Mouse (Mus musculus) frontal cortex, postnatal 10 days (tissue): ENCODE measurements at regions not wholly inside any gene's neighbourhood (a gene's known extent, or its start where the extent isn't known, plus 50 kb on each side); places are given as distances from the start of the nearest gene placed in this dataset.

ENCODE experiments used
- DNase-seq, 2 experiments: peaks; one replicate each; pipeline ENCODE4 v3.0.0; 2022; ENCODE audit warnings: low spot score in 2 of 2, mixed read lengths in 1 of 2

DNA sequence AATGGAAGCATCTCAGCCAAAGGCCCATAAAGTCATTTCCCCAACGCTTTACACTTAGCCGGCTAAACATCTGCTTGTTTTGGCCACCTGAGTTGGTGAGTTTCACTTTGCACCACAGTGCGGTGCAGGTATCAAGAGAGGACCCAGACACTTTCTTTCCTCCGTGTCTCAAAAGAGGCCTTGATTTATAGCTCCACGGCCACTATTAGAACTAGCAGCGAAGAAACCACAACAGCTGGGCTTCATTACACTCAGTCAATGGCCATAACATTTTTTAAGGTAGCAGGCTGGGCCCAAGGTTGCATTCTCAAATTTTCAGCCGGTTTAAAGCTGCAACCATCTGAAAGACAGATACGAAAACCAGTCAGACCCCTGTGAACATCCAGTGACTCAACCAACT, 103.4 kb downstream of the Mreg start:
- no peak for DNase-seq

DNA sequence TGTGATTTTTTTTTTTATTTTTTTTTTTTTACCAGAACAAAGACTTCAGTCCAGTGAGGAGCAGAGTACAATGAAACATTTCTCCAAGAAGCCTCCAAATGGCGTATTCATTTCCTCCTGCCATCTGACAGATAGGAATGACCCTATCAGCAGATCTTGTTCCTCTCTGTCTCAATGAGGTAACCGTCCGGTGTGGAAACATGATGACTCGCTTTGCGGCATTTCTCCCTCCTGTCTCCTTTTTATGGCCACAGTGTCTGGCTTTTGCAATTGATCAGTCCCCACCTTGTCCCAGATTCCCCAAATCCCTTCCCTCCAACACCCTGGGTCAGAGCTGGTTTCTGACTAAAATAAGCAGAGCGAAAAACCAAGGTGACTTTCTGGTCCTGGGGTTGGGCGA, 105.0 kb downstream of the Mreg start:
- no peak for DNase-seq

DNA sequence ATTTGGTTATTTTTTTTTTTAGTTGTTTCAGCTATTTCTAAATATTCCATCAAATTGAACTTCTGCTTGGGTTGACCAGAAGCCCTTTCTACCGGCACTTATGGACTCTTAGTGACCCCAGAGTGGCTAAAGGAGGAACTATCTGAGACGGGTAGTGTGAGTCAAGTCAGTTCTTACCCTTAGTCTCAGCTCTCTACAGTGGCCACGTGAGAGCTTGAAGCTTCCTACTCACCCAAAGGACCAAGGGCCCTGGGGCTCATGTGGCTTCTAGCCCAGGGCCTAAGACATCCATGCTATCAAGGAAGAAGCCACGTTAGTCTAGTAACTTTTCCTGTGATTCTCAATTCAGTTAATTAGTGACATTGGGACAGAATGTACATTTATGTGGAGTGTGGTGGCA, 105.5 kb downstream of the Mreg start:
- DNase-seq: no peak

DNA sequence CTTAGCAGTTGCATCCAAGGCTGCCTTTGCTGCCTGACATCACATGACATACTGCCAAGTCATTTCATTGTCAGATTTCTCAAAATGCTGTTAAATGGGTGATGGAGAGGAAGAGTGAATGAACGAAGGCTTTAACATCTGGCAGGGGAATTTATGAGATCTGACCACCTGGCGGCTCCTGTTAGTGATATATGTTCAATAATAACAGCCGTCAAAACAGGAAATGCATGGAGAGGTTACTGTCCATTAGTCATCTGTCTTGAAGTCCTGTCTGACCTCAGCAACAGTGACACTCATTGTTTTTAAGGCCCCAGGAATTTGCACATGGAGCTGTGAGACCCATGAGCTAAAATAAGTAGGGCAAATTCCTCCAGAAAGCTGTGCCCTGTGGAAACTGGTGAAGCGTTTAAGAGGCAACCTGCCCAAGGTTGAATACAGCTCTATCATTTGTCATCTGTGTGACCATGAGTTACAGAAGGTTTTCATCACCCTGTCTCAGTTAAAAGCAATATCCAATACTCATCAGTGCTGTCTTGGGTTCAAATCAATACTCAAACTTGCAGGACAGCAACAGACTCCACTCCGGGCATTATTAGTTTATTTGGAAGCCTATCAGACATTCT, 106.6 kb downstream of the Mreg start:
- DNase-seq: no peak

DNA sequence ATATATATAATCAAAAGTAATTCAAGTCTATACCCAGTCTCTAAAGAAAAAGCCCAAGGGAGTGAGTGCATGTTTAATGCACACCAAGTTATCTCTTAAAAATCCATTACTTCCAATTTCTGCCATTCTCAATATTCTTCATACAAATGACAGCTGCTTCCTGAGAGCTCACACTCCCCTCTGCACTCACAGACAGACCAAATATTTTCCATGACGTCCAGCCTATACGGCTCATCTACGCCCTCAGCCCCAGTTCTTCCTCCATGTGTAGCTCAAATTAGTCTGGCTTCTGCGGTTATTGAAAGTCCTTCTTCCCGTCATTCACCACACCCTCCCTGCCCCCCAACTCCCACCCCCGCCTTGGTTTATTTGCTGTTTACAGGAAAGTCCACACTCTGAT, 108.1 kb downstream of the Mreg start:
- no peak for DNase-seq

DNA sequence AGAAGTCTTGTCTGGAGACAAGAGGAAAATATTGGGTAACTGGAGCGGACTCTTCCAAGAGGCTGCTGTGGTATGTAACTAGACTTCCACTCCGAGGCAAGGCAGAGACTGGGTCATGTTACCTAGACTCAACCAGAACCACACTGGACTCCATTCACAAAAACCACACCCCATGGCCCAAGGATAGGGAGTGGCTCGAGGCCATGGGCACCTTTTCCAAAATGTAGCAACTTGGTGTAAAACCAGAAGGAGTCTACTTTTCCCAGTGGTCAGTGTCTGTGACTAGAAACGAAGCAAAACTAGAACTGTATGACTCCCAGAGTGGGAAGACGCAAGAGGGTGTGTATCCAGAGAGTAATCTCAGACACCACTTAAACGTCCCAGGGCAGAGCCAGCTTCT, 108.7 kb downstream of the Mreg start:
- DNase-seq: no peak

DNA sequence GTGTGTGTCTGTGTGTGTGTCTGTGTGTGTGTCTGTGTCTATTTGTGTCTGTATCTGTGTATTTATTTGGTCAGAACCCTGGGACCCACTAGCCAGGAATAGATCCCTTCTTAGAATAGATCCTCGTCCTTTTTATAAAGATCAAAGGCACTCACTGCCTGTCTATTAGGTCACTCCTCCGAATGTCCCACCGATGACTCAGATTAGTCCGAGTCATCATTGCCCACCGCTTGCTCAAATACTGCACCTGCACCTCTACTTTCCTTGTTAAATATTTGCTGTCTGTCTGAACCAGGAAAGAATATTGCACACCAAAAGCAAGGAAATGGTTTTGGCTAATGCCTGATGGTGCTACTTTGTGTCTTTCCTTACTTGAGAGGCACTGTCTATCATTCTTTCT, 112.7 kb downstream of the Mreg start:
- DNase-seq: no peak

DNA sequence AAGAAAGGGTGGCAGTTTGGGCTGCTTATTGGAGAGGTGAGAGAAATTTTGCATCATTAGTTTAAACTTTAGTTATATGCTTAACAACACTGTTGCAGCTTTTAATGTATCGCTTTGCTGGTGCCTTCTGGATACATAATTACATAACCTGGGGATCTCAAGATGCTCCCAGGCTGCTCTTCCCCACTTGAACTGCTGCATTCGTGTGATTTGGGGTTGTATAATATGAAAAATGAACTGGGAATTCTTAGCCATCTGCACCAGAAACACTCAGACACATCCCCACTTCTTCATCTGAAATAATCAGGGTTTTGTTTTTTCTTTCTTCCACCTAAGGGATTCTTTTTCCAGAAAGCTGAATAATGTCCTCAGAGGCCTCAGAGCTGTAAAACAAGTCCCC, 120.8 kb downstream of the Mreg start:
- DNase-seq: no peak

DNA sequence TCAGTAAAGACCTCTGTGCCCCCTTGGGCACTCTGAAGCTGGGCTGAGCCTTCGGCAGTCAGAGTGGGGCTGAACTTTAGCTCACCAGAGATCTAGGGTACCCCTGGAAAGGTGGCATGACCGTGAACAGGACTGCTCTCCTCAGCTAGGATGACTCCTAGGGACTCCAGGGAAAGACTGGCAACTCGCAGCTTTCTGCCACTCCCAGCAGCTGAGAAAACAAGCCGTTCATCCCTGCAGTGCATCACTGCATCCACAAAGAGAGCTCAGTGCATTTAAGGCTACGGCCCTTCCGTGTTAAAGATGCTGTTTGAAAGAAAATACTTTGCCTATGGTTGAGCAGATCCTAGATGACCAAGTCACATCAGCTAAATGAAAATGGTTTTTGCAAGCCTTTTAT, 126.4 kb downstream of the Mreg start:
- DNase-seq: no peak

DNA sequence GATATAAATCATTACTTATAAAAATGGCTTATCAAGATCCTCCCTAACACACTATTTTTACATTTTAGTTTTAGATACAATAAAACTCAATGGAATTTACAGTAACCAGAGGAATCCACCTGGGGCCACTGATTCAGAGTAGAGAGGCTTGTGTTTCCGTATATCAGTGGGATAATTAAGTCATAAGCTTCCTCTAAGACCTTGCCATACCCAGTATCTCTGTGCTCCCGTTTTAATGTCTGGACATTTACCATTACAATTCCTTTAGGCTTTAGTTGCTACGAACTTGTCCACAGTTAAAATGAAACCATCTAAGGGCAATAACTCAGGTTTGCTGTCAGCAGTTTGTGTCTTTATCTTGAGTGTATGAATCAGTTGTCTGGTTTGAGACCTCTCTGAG, 127.9 kb downstream of the Mreg start:
- DNase-seq: no peak

DNA sequence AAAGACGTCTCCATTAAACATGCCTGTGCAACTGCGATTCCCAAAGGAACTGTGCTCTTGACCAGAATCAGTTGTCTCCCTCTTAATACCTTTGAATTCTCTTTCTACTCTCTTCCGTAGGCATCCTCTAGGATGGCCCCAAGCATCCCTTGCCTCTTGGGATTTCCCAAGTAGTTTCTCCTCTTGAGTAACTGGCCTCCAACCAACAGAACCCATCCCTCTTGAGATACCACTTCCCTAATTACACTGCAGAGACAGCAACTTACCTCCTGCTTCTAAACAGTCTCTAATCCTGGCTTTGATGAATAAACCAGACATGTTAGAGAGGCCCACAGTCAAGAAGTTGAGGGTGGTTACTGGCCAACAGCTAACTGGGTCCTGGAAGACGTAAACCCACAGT, 129.7 kb downstream of the Mreg start:
- DNase-seq: no peak

DNA sequence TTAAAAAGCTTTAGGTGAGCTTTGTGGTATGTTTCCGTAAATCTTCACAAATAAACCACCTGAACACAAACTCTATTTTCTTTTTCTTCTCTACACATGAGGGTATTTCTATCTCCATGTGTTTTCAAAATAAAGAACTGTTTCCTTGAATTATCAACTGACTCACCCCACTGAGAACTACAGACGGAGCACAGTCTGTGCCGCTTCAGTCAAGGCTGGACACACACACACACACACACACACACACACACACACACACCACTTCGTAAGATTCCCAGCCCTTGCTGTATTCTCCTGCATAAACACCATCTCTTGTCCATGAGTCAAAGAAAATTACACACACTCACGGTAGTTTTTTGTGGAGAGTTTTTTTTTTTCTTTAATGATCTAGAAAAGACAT, 130.3 kb downstream of the Mreg start:
- no peak for DNase-seq

DNA sequence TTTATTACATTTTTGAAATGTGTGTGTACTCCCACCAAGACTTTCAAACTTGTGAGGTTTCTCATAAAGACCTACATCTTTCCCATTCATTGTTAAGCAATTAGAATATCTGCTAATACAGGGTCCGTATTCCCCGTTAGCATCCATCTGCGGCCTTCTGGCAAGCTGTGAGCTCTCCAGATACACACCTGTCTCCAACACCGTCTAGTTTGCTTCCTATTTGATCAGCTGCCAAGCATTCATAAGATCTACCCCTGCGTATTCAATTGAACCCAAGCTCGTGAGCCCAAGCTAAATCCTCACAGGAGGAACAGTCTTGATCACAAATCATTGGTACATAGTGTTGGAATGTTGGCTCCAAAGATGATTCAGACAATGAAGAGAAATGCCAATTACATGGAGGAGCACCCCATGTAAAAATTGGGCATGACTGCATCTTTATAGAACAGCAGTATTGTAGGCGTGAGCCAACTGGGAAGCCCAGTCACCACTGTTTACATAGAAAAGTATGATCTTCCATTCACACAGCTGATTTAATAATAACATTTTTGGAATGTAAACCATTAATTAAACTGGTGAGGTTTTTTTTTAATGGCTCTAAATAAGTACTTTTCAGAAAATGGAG, 133.1 kb downstream of the Mreg start:
- no peak for DNase-seq

DNA sequence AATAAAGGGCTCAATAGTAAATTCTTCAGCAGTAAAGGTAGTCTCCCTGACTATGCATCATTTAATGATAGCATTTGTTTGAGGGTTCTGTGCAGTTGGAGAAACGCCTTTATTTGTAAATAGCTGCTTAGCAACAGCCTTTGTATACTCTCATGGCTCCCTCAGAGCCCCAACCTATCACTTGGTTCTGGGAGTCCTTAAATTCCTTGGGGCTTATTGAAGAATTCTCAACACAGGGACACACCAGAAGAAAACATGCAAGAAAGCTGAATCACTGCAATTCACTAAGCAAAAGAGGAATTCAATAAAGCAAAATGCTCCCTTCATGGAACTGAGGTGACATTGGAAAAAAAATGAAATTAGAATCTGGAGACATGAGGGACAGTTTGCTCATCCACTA, 135.8 kb downstream of the Mreg start:
- DNase-seq: no peak

DNA sequence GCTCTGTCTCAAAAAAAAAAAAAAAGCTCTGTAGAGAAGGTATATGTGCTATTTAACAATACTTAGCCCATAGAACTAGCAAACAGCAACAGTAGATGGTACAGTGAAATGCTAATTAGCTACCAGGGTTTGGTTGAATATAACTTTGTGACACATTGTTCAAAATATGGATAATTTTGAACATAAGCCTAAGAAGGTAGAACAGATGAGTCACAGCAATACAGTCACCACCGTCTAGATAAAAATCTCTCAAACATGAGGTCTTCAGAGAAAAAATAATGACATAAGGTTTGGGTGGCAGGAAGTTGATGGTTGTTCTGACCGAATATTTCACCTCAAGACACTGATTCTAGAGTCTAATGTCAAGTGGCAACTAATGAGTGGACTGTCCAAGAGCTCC, 136.6 kb downstream of the Mreg start:
- DNase-seq: no peak

DNA sequence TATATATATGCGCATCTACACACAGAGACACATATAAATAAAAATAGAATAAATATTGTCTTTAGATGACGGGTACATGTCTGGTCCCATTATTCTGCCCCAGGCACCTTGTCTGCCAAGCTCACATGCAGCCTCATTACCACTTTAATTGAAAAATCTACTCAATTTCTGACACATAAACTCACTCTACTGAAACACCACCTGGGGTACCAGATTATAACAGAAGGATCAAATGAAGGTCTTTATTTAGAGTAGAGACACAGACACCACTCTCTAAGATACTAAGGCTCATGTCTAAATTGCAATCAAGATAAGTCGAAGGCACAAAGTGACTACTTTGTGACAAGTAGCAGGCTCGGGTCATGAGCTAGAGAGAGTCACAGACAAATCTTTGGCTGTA, 138.9 kb downstream of the Mreg start:
- DNase-seq: no peak

DNA sequence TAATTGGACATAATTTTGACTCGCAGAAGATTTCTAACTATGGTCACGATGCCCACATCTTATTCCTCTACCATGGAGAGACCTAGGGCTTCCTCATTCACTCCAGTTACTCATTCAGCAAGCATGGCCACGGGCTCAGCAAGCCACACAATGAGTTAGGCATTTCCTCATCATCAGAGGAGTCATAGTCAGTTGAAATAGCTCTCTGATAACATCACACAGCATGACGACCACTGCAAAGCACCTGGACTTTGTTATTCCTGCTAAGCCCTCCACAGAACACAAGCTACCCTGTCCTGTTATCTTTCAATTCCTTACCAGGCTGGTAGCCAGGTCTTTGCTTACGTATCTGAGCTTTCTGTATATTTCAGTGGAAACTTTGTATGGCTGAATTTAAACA, 141.6 kb downstream of the Mreg start:
- no peak for DNase-seq

DNA sequence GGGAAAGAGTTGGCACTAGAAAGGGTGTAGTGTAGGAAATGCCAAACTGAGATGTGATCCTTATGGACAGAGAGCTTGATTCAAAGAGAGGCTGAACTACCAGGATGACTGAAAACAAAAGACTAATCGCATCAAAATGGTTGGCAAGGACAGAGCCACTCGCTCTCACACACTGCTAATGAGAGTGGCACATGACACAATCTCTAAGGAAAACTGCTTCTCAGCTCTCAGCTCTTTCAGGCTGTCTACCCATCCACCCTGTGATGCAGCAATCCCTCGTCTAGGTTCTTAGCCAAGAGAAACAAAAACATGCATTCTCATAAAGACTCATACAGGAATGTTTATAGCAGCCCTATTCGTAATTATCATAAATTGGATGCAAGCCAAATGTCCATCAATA, 143.1 kb downstream of the Mreg start:
- DNase-seq: no peak

DNA sequence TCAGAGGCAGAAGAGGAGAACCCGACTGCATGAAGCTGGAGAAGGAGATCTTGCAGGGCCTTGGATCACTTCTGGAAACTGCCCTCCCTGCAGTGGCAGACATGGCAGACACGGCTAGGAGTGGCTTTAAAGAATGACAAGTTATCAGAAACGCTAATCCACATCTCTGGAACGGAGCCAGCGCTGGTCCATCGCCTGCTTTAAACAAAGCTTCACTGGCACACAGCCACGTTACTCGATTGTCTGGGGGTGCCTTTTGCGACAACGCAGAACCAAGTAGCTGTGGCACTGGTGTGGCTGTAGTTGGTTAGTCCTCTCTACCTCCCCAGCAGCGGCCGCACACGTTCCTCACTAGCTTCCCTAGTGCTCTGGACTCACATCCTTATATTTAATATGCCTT, 147.0 kb downstream of the Mreg start:
- no peak for DNase-seq

DNA sequence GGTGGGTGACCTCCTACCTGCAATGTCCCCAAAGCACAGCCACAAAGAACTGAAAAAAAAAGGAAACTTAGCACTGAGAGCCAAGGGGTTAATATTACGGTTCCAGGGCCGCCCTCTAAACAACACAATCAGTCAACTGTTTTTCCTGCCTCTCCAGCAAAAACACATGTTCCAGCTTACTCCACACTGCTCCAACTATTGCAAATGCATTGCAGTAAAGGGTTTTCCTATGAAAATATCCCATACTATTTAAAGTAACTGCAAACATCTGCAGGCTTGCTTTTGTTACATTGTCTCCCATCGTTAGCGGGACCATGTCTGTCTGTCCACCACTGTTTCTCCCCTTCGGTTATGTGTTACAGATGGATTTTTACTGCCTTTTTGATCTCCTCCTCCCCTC, 151.7 kb downstream of the Mreg start:
- no peak for DNase-seq

DNA sequence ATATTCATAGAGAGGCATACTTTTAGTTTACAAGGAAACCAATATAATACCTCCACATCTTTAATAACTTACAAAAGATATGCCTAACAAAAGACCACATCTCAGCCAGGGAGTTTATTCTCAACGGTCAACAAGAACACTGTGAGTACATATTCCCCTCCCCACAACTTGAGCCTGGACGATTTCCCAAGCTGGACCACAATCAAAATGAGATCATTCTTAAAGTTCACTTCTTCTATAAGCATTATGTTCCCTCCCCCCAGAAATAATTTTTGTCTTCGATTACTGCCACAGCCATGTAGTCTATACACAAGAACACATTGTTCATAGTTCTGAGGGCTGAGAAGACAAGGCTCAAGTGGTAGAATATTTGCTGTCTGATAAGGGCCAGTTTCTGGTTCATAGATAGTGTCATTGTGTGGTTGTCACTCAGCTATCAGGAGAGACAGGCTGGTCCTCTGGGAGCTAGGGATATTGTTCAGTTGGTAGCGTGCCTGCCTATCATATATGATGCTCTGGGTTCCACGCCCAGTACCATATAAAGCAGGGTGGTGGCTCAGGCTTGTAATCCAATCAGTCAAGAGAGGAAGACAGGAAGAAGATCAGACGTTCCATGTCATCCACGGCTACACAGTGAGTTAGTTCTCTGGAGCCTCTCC, 153.9 kb downstream of the Mreg start:
- DNase-seq: no peak

DNA sequence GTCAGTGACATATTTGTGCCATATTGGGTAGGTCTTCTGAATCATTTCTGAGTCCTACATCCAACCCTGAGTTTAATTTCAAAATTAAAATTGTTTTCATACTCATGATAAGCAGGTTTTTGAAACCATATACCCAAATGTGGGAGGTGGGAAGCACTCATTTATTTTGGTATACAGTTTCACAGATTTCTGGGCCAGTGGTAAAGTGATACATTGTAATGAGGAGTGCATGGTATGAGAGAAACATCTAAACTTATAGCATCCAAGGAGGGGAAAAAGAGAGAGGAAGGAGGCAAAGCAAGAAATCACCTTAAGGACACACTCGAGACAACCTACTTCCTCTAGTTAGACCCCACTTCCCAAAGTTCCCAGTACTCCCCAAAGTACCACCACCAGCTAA, 157.6 kb downstream of the Mreg start:
- no peak for DNase-seq

DNA sequence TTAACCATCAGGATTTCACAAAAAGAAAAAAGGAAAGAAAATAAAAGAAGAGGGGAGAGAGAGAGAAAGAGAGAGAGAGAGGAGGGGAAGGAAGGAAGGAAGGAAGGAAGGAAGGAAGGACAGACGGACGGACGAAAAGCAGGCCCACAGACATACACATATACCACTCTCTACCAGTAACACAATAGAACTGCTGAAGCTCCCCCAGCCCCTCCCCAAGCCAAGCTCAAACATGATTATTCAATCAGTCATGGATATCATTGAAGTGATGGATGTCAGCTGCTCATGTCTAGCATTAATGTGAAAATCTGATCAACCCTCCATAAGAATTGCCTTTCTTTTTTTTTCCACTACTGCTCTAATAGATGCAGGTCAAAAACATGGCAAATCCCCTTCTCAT, 161.2 kb downstream of the Mreg start:
- no peak for DNase-seq

DNA sequence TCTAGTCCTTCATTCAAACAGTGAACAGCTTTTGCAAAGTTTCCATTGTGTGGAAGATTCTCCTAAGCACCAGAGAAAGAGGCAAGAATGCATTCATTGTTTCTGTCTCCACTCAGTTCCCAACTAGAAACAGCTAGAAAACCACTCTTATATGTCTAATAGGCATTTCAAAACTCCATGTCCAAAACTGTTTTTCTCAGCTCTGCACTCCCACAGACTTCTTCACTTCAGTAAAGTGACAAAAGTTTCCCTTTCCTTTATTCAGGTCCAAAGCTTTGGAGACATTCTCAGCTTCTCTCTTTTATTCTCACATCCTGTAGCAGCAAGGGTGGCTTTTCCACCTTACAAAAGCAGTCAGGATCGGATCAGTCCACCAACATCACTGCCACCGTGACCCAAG, 166.0 kb downstream of the Mreg start:
- DNase-seq: no peak
